8 mouse cellular contexts compared by ENCODE assay signal in the genomic region with DNA sequence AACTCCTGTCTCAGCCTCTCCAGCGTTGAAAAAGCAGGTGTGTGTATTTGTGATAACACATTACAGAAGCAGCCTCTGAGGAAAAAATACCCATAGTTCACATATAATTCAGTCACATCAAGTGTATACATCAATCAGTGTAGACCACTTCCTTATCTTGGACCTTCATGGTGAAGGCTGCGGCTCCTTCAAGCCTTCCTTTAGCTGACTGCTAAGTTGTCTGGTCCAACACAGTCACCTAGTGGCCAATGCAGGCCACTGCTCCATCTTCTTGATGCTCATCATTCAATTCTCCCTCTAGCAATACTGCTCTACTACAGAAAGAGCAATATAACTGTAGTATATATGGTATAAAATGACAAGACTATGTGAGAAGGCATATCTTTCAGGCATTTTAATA.
DNase-seq lines count a peak whose midpoint lies in the region; ATAC-seq and TF ChIP-seq lines count a peak whose summit lies in the region.

No protein-coding gene starts in this region.

- H3K36me3 ChIP-seq in limb, embryonic 11.5 days (ENCODE audit: control insufficient read depth, insufficient read depth, low read length): no peaks in the 10 kb centered on the region
- H3K36me3 ChIP-seq in limb, embryonic 10.5 days: peaks cover 24% of the 10 kb centered on the region; the same call in 1 of the 2 replicates
- peaks cover 0 to 33% of the 10 kb centered on the region in 2 experiments; a peak in 2 of 4 replicates for H3K36me3 ChIP-seq in MEL (ENCODE audit: control insufficient read depth in 1 of 2, insufficient read depth in 2 of 2, low read length in 2 of 2)

- peak; percentile 40 to 50; a peak in 3 of 4 replicates for TF ChIP-seq EP300 in MEL (IDR thresholded peaks at IDR 0.05; ENCODE audit: low read depth in 1 of 2, low read length in 2 of 2)

- H3K4me2 ChIP-seq in limb, embryonic 11.5 days (ENCODE audit: low read depth, severe bottlenecking): no peak overlapping the region

- H3K4me3 ChIP-seq in limb, embryonic 11.5 days (ENCODE audit: low read depth, low read length): no peak overlapping the region
- H3K4me3 ChIP-seq in limb, embryonic 10.5 days: no peak overlapping the region
- H3K4me3 ChIP-seq in MEL (ENCODE audit: control insufficient read depth in 1 of 2, insufficient read depth in 1 of 2, low read depth in 2 of 2, low read length in 2 of 2): no peak overlapping the region

- no peaks in the 10 kb centered on the region for H3K27me3 ChIP-seq in limb, embryonic 11.5 days (ENCODE audit: control insufficient read depth, insufficient read depth, low read length)
- H3K27me3 ChIP-seq in limb, embryonic 10.5 days (ENCODE audit: low read depth, poor library complexity, severe bottlenecking): no peaks in the 10 kb centered on the region
- H3K27me3 ChIP-seq in MEL (ENCODE audit: control insufficient read depth in 1 of 2, insufficient read depth in 2 of 2, low read length in 2 of 2): no peaks in the 10 kb centered on the region

- TF ChIP-seq CTCF in MEL (IDR thresholded peaks at IDR 0.05 in 2 of 3, conservative IDR thresholded peaks at IDR 0.05 in 1 of 3; ENCODE audit: control insufficient read depth in 1 of 3, insufficient read depth in 1 of 3, low read depth in 2 of 3, low read length in 3 of 3, poor library complexity in 1 of 3, severe bottlenecking in 1 of 3): peak; percentile 74 to 91 (median 88)

- H3K4me1 ChIP-seq in limb, embryonic 11.5 days (ENCODE audit: control insufficient read depth, insufficient read depth, low read length): no peaks in the 10 kb centered on the region
- no peaks in the 10 kb centered on the region for H3K4me1 ChIP-seq in limb, embryonic 10.5 days
- H3K4me1 ChIP-seq in MEL (ENCODE audit: control insufficient read depth in 1 of 2, insufficient read depth in 2 of 2, low read length in 2 of 2): peaks cover 21 to 29% of the 10 kb centered on the region in 2 experiments

- whole genome bisulfite sequencing in limb, embryonic 11.5 days: 71% methylated on average over 2 of the region's 2 CpGs
- WGBS in limb, embryonic 10.5 days: 72% methylated on average over 2 of the region's 2 CpGs

- no peak for TF ChIP-seq POLR2A in MEL (IDR thresholded peaks at IDR 0.05; ENCODE audit: control insufficient read depth in 1 of 2, insufficient read depth in 1 of 2, low read depth in 1 of 2, low read length in 2 of 2, poor library complexity in 1 of 2)

- peak; percentile 75 to 78 for DNase-seq in cerebellum, postnatal 10 days
- no peak for DNase-seq in cerebellum, adult 11-12 months
- peak; percentile 38 for DNase-seq in limb, embryonic 11.5 days (ENCODE audit: low spot score)
- no peak for DNase-seq in limb, embryonic 10.5 days (ENCODE audit: low spot score)
- peak; percentile 80 for DNase-seq in MEL (ENCODE audit: low read depth, low spot score)
- peak; percentile 35 for DNase-seq in lung, postnatal 14 days
- DNase-seq in urinary bladder, adult 18-20 months (ENCODE audit: low spot score in 2 of 2): no peak

- peak; percentile 93 for TF ChIP-seq RAD21 in MEL (IDR thresholded peaks at IDR 0.05; ENCODE audit: low read depth, low read length)

- H3K27ac ChIP-seq in limb, embryonic 11.5 days (replicated peaks; ENCODE audit: low read depth, low read length): no peak overlapping the region
- H3K27ac ChIP-seq in limb, embryonic 10.5 days: no peak overlapping the region
- H3K27ac ChIP-seq in MEL (ENCODE audit: control insufficient read depth, low read depth, low read length): no peak overlapping the region

- H3K9ac ChIP-seq in limb, embryonic 11.5 days (ENCODE audit: low read length): no peak overlapping the region
- no peak overlapping the region for H3K9ac ChIP-seq in MEL (ENCODE audit: control insufficient read depth, low read depth, low read length, poor library complexity, severe bottlenecking)

- ATAC-seq in limb, embryonic 11.5 days (ENCODE audit: insufficient number of reproducible peaks, low FRiP score, low TSS enrichment, low read depth): no peak
- ATAC-seq in hematopoietic stem cell, adult 5-6 weeks (replicated peaks in 1 of 2; ENCODE audit: insufficient read depth in 1 of 2, low FRiP score in 2 of 2, low TSS enrichment in 1 of 2, low read depth in 1 of 2, poor library complexity in 2 of 2, severe bottlenecking in 2 of 2): peak; percentile 72 to 83

- no peaks in the 10 kb centered on the region for H3K79me2 ChIP-seq in MEL (ENCODE audit: control insufficient read depth, insufficient read depth, low read length, poor library complexity)

- no peaks in the 10 kb centered on the region for H3K9me3 ChIP-seq in limb, embryonic 11.5 days (ENCODE audit: control insufficient read depth, low read length)
- H3K9me3 ChIP-seq in limb, embryonic 10.5 days (replicated peaks): no peaks in the 10 kb centered on the region
- no peaks in the 10 kb centered on the region for H3K9me3 ChIP-seq in MEL (replicated peaks; ENCODE audit: insufficient read depth, low read length)

TF ChIP-seq in MEL, 35 proteins besides CTCF, POLR2A, EP300 and RAD21:
- no peak for TF ChIP-seq ZNF384 (IDR thresholded peaks at IDR 0.05; ENCODE audit: low read depth, low read length)
- TF ChIP-seq BHLHE40 (IDR thresholded peaks at IDR 0.05; ENCODE audit: borderline replicate concordance, low read depth, low read length): peak; percentile 45; the same call in 1 of the 2 replicates
- TF ChIP-seq TBP (IDR thresholded peaks at IDR 0.05; ENCODE audit: low read depth, low read length): no peak
- TF ChIP-seq NELFE (IDR thresholded peaks at IDR 0.05; ENCODE audit: low read depth, low read length): no peak
- peak; percentile 55; the same call in 1 of the 2 replicates for TF ChIP-seq TCF12 (IDR thresholded peaks at IDR 0.05; ENCODE audit: low read depth, low read length)
- TF ChIP-seq RCOR1 (IDR thresholded peaks at IDR 0.05; ENCODE audit: low read depth, low read length): peak; percentile 95
- TF ChIP-seq SIN3A (IDR thresholded peaks at IDR 0.05; ENCODE audit: low read length): 0 out of 2 replicates have a peak, but pooled peaks have one; percentile 44
- TF ChIP-seq USF1 (IDR thresholded peaks at IDR 0.05; ENCODE audit: low read depth, low read length): no peak
- TF ChIP-seq MAZ (IDR thresholded peaks at IDR 0.05; ENCODE audit: low read depth, low read length): no peak
- TF ChIP-seq ZKSCAN1 (IDR thresholded peaks at IDR 0.05; ENCODE audit: low read depth, low read length): no peak
- no peak; the same call in 1 of the 2 replicates for TF ChIP-seq MXI1 (IDR thresholded peaks at IDR 0.05; ENCODE audit: low read depth, low read length)
- no peak for TF ChIP-seq GABPA (IDR thresholded peaks at IDR 0.05; ENCODE audit: low read depth, low read length)
- TF ChIP-seq ELF1 (IDR thresholded peaks at IDR 0.05; ENCODE audit: low read depth, low read length): 0 out of 2 replicates have a peak, but pooled peaks have one; percentile 18
- TF ChIP-seq ZMIZ1 (IDR thresholded peaks at IDR 0.05; ENCODE audit: low read depth, low read length): no peak
- no peak for TF ChIP-seq TAL1 (IDR thresholded peaks at IDR 0.05; ENCODE audit: low read length)
- TF ChIP-seq MYC (IDR thresholded peaks at IDR 0.05; ENCODE audit: low read depth, low read length): no peak
- no peak for TF ChIP-seq NRF1 (IDR thresholded peaks at IDR 0.05; ENCODE audit: insufficient read depth, low read depth, low read length, poor library complexity, severe bottlenecking)
- TF ChIP-seq MAFK (IDR thresholded peaks at IDR 0.05; ENCODE audit: borderline replicate concordance, low read depth, low read length): no peak
- TF ChIP-seq GATA1 (IDR thresholded peaks at IDR 0.05; ENCODE audit: low read depth, low read length): peak; percentile 80
- no peak for TF ChIP-seq MYB (IDR thresholded peaks at IDR 0.05; ENCODE audit: low read depth, low read length)
- TF ChIP-seq MAX (IDR thresholded peaks at IDR 0.05; ENCODE audit: low read length): no peak
- TF ChIP-seq JUND (IDR thresholded peaks at IDR 0.05; ENCODE audit: low read depth, low read length): no peak
- no peak for TF ChIP-seq POLR2AphosphoS5 (IDR thresholded peaks at IDR 0.05; ENCODE audit: borderline replicate concordance, low read depth, low read length)
- no peak for TF ChIP-seq MEF2A (IDR thresholded peaks at IDR 0.05; ENCODE audit: extremely low read depth, insufficient replicate concordance, low read depth, low read length, poor library complexity, severe bottlenecking)
- no peak for TF ChIP-seq HCFC1 (IDR thresholded peaks at IDR 0.05; ENCODE audit: low read depth, low read length)
- TF ChIP-seq ETS1 (IDR thresholded peaks at IDR 0.05; ENCODE audit: low read depth, low read length): peak; percentile 60
- TF ChIP-seq ZC3H11A (IDR thresholded peaks at IDR 0.05; ENCODE audit: low read depth, low read length): peak; percentile 79
- TF ChIP-seq KAT2A (conservative IDR thresholded peaks at IDR 0.05; ENCODE audit: low read depth, low read length): no peak
- no peak for TF ChIP-seq CHD2 (IDR thresholded peaks at IDR 0.05; ENCODE audit: low read length)
- no peak for TF ChIP-seq E2F4 (IDR thresholded peaks at IDR 0.05; ENCODE audit: borderline replicate concordance, low read depth, low read length)
- TF ChIP-seq SMC3 (IDR thresholded peaks at IDR 0.05; ENCODE audit: low read depth, low read length): peak; percentile 83
- no peak for TF ChIP-seq CHD1 (IDR thresholded peaks at IDR 0.05; ENCODE audit: low read depth, low read length)
- no peak for TF ChIP-seq UBTF (IDR thresholded peaks at IDR 0.05; ENCODE audit: borderline replicate concordance, insufficient read depth, low read depth, low read length)
- no peak for TF ChIP-seq USF2 (IDR thresholded peaks at IDR 0.05; ENCODE audit: borderline replicate concordance in 1 of 2, insufficient read depth in 1 of 2, low read depth in 1 of 2, low read length in 2 of 2)
- TF ChIP-seq POLR2AphosphoS2 (IDR thresholded peaks at IDR 0.05; ENCODE audit: low read length): no peak
TF ChIP-seq in MEL: peak in this region for 9.

Comparison
In these comparisons a context has a peak if more than half of its experiments do, and no peak if none do; other contexts are left out.
1. DNase-seq: peak in cerebellum, postnatal 10 days (2 of 2), limb, embryonic 11.5 days (single experiment), MEL (single experiment) and lung, postnatal 14 days (single experiment); none in cerebellum, adult 11-12 months (single experiment), limb, embryonic 10.5 days (single experiment) and urinary bladder, adult 18-20 months (0 of 2).